ENCODE assay signal across 18 mouse cellular contexts in genomic region chr6:88205937-88206336, GRCm38 (mm10). TPM values are rescaled to one million over a fixed set of nuclear protein-coding genes. Genes with fewer than 3 reads are reported as not detected.
A peak's percentile ranks its signal among the peaks of the same experiment; 100 is the strongest.
DNase-seq lines count a peak whose midpoint lies in the region; ATAC-seq and TF ChIP-seq lines count a peak whose summit lies in the region.
"Had no signal": no experiment of that assay in that cellular context is flagged by ENCODE, and none has a peak within 500 bp of the region (broad histone marks: within the 10 kb centered on the region; RNA-seq: fewer than 3 reads in every experiment).

No protein-coding gene starts in this region.

- peaks cover 89% of the 10 kb centered on the region for H3K27me3 ChIP-seq in midbrain, embryonic 10.5 days (ENCODE audit: low read depth, poor library complexity, severe bottlenecking)
- H3K27me3 ChIP-seq in midbrain, postnatal 0 days (ENCODE audit: insufficient read depth, low read length): peaks cover 54% of the 10 kb centered on the region

- ATAC-seq in midbrain, postnatal 0 days (ENCODE audit: low FRiP score): no peak
- ATAC-seq: liver, embryonic 12.5 days had no signal

- H3K4me1 ChIP-seq in midbrain, embryonic 10.5 days: peaks cover 35% of the 10 kb centered on the region
- H3K4me1 ChIP-seq in midbrain, postnatal 0 days (ENCODE audit: insufficient read depth, low read length): no peaks in the 10 kb centered on the region
- H3K4me1 ChIP-seq: hindbrain, embryonic 15.5 days; neural tube, embryonic 13.5 days had no signal

- DNase-seq in adrenal gland, postnatal 14 days: peak; percentile 40
- DNase-seq in adrenal gland, adult 18-20 months (ENCODE audit: low spot score in 2 of 2): no peak
- DNase-seq in midbrain, embryonic 10.5 days (ENCODE audit: low spot score): peak; percentile 34
- DNase-seq in midbrain, postnatal 0 days (ENCODE audit: low spot score): no peak
- DNase-seq in heart, postnatal 10 days: peak; percentile 40 to 43
- DNase-seq in lung, postnatal 14 days: peak; percentile 49
- no peak for DNase-seq in ovary, postnatal 10 days (ENCODE audit: low spot score)
- DNase-seq in layer of hippocampus, postnatal 14 days (ENCODE audit: low spot score in 2 of 2): no peak
- DNase-seq: gastrocnemius, postnatal 10 days; thymus, postnatal 25 days had no signal

- no peaks in the 10 kb centered on the region for H3K9me3 ChIP-seq in midbrain, embryonic 10.5 days (replicated peaks)
- H3K9me3 ChIP-seq in midbrain, postnatal 0 days (ENCODE audit: low read length): no peaks in the 10 kb centered on the region
- H3K9me3 ChIP-seq: forebrain, embryonic 10.5 days; hindbrain, embryonic 15.5 days; liver, embryonic 12.5 days; megakaryocyte, embryonic 14.5 days; neural tube, embryonic 13.5 days had no signal

- H3K27ac ChIP-seq in midbrain, embryonic 10.5 days (replicated peaks): no peak overlapping the region
- no peak overlapping the region for H3K27ac ChIP-seq in midbrain, postnatal 0 days (ENCODE audit: low read depth, low read length)
- H3K27ac ChIP-seq: forebrain, embryonic 10.5 days; hindbrain, embryonic 15.5 days; liver, embryonic 12.5 days; neural tube, embryonic 13.5 days had no signal

- H3K9ac ChIP-seq in midbrain, postnatal 0 days (replicated peaks; ENCODE audit: low read length, poor library complexity, severe bottlenecking): no peak overlapping the region
- H3K9ac ChIP-seq: hindbrain, embryonic 15.5 days; liver, embryonic 12.5 days; neural tube, embryonic 13.5 days had no signal

- intact Hi-C loops in heart, postnatal 10 days (cut with DNase I): no loop called here

- WGBS in midbrain, embryonic 10.5 days: 5% methylated on average over 9 of the region's 9 CpGs
- WGBS in midbrain, postnatal 0 days: 26% methylated on average over 9 of the region's 9 CpGs

- TF ChIP-seq CTCF in midbrain, postnatal 0 days (IDR thresholded peaks at IDR 0.05): no peak

- no peak overlapping the region for H3K4me3 ChIP-seq in midbrain, embryonic 10.5 days
- no peak overlapping the region for H3K4me3 ChIP-seq in midbrain, postnatal 0 days (ENCODE audit: low read depth, low read length)
- H3K4me3 ChIP-seq: forebrain, embryonic 10.5 days; hindbrain, embryonic 15.5 days; liver, embryonic 12.5 days; neural tube, embryonic 13.5 days had no signal

- no peaks in the 10 kb centered on the region for H3K36me3 ChIP-seq in midbrain, embryonic 10.5 days
- H3K36me3 ChIP-seq in midbrain, postnatal 0 days (ENCODE audit: insufficient read depth, low read length): no peaks in the 10 kb centered on the region
- H3K36me3 ChIP-seq: forebrain, embryonic 10.5 days; hindbrain, embryonic 15.5 days; neural tube, embryonic 13.5 days had no signal

- H3K4me2 ChIP-seq in midbrain, postnatal 0 days (ENCODE audit: low read depth, low read length, poor library complexity, severe bottlenecking): no peak overlapping the region
- H3K4me2 ChIP-seq: hindbrain, embryonic 15.5 days; liver, embryonic 12.5 days; neural tube, embryonic 13.5 days had no signal

RNA-seq across cellular contexts. Expression of gene Gata2, which starts 12.2 kb away (rescaled TPM):
- 26.3 and 36.4 TPM in 2 replicates for total RNA-seq in adrenal gland, postnatal 14 days (2021)
- 10 to 100 TPM; 23.5 to 28.8 TPM for total RNA-seq in adrenal gland, adult 18-20 months (2021)
- 19.3 and 36.1 TPM in 2 replicates for polyA plus RNA-seq in midbrain, embryonic 10.5 days (2016; fragmentation: Nextera tagmentation; extraction: Ambion mirVana)
- 9.2 and 19.3 TPM in 2 replicates for total RNA-seq in midbrain, postnatal 0 days (2014; rRNA removed)
- polyA plus RNA-seq in midbrain, postnatal 0 days (2015; fragmentation: Nextera tagmentation; extraction: Ambion mirVana): 17.2 and 18.5 TPM in 2 replicates
- 10 to 100 TPM; 20.7 to 23.3 TPM for total RNA-seq in heart, postnatal 10 days (2021)
- 1 to 10 TPM; 7.0 to 7.6 TPM for total RNA-seq in layer of hippocampus, postnatal 14 days (2021)

RNA-seq across cellular contexts. Expression of gene Dnajb8, which starts 16.1 kb away (rescaled TPM):
- not detected in 2 replicates for total RNA-seq in adrenal gland, postnatal 14 days (2021)
- total RNA-seq in adrenal gland, adult 18-20 months (2021): not detected
- polyA plus RNA-seq in midbrain, embryonic 10.5 days (2016; fragmentation: Nextera tagmentation; extraction: Ambion mirVana): not detected in 2 replicates
- total RNA-seq in midbrain, postnatal 0 days (2014; rRNA removed): not detected in 2 replicates
- polyA plus RNA-seq in midbrain, postnatal 0 days (2015; fragmentation: Nextera tagmentation; extraction: Ambion mirVana): not detected in 2 replicates
- total RNA-seq in heart, postnatal 10 days (2021): not detected
- not detected for total RNA-seq in layer of hippocampus, postnatal 14 days (2021)
- total RNA-seq: ES-E14; gastrocnemius, postnatal 10 days had no signal
- polyA plus RNA-seq: cortical plate, adult 2 months; forebrain, embryonic 10.5 days; hindbrain, embryonic 15.5 days; large intestine, adult 2 months; liver, embryonic 12.5 days; neural tube, embryonic 13.5 days had no signal

Comparison
In these comparisons a context has a peak if more than half of its experiments do, and no peak if none do; other contexts are left out.
1. DNase-seq: peak in adrenal gland, postnatal 14 days (single experiment), midbrain, embryonic 10.5 days (single experiment), heart, postnatal 10 days (2 of 2) and lung, postnatal 14 days (single experiment); none in adrenal gland, adult 18-20 months (0 of 2), midbrain, postnatal 0 days (single experiment), ovary, postnatal 10 days (single experiment) and layer of hippocampus, postnatal 14 days (0 of 2).